Mouse (Mus musculus): ENCODE results near the gene Aptx.

Gene Aptx

DNA sequence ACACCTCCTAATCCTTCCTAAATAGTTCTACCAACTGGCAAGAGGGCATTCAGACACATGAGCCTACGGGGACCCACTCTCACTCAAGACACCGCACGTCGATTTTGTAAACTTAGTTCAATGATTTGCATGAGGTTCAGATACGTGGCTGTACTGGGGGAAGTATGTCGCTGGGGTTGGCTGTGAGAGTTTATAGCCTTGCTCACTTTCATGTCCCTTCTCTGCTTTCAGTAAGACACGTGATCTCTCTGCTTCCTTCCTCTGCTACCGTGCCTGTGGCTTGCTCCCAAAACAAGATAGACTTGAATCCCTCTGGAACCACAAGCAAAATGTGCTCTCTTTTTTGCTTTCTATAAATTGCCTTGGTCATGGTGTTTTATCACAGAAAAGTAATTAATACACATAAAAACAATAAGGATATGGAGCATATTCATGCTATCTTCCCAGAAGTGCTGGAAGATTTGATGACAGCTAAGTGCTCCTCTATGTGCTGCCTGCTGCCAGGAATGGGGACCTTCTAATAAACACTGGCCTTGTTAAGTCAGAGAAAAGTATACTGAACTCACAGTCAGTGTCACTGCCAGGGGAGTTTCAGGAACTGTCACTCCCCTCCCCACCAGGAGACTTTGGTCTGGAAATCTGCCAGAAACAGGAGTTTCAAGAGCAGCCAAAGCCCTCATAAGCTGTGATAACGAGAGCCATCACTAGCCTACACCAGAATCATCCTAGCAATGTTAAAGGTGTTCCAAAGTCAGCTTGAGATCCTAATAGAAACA, 36.6 kb downstream of the Aptx start:
- no peak for DNase-seq

DNA sequence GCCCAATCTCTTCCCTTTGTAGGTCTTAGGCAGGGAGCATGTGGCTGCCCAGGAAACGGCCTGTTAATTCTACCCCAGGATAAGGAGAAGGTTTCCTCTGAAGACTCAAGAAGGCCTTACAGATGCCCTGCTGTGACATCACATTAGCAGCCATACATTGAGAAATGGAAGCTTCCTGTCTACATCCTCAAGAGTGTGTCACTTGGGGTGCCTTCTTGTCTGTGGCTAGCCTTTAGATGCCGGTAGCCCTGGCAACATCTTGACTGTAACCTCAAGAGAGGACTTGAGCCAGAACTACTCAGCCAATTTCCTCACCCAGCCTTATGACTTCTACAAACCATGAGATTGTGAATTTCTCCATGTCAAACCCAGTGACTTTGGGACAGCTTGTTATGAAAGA, 51.9 kb downstream of the Aptx start:
- DNase-seq = no peak

DNA sequence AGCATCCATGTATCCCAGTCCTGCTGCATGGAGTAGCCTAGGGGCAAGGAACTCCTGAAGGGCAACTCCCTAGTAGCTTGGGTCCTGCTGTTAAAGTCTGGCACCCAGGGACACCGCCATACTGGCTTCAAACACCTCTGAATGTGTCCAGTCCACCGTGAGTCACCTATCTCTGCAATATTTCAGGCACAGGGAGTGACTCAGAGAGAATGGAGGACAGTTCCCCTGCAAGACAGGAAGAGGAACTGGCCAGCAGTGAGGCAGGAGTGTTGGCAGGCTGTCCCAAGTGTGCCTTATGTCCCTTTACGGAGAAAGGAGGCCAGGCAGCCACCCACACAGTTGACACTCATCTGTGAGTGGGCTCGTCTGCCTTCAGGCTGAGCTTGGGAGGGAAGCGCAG, 53.9 kb downstream of the Aptx start:
- no peak for DNase-seq

DNA sequence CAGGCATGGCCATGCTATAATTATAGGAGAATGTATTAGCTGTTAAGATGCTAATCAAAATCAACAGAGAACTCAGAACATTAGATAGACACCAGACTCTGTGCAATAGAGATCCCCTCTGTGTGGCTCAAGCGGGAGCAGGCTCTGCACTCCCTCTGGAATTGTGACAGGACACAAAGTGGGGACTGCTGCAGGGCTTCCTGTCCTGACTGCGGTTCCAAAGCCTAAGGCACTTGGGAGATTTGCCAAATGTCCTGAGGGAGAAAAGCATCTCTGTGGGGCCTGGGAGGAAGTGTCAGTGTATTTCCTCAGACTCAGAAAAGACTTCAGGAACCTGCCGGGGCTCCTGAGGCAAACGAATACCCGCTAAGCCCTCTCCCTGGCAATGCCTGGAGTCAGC, 59.4 kb downstream of the Aptx start:
- peak; percentile 12 for DNase-seq

DNA sequence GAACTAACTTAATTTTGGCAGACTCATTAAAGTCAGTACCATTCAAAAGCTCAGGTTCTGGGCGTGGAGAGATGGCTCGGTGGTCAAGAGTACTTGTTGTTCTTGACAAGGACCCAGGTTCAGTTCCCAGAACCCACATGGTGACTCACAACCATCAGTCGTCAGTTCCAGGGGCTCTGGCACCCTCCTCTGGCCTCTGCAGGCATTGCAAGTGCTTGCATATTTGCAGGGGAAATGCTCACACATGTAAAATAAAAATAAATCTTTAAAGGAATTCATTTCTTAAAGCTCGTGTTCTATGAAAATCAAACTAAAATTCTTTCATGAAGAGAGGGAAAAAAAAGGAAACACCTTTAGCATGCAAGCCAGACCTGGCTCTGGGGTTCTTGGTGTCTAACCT, 62.0 kb downstream of the Aptx start:
- no peak for DNase-seq

All from kidney, adult 9 months (tissue).